Mouse (Mus musculus): ENCODE data around the gene Pou6f2.

The Pou6f2 gene

GRCm38 (mm10) chr13:18218566-18219234, 178.8 kb downstream of the Pou6f2 start:
- no peak for DNase-seq (ENCODE audit: low read depth)

DNA sequence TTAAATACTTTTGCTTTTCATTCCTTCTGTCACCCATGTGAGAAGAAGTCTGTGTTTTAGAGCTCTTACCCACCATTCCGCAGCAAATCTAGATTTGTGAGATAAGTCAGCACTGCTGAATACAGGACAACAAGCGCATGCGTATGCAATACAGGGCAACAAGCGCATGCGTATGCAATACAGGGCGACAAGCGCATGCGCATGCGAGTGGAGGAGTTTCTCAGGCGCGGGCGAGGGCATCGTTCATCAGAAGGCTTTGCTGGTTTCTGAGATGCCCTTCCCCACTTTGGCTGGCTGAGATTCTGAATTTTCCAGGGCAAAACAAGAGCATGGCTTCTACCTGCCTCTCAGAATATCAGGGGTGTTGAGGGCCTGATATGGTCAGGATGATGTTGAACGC, 186.2 kb downstream of the Pou6f2 start:
- DNase-seq (ENCODE audit: low read depth): no peak

- DNase-seq (ENCODE audit: low read depth): no peak
Measured at GRCm38 (mm10) chr13:18204476-18205250, 192.8 kb downstream of the Pou6f2 start.

DNA sequence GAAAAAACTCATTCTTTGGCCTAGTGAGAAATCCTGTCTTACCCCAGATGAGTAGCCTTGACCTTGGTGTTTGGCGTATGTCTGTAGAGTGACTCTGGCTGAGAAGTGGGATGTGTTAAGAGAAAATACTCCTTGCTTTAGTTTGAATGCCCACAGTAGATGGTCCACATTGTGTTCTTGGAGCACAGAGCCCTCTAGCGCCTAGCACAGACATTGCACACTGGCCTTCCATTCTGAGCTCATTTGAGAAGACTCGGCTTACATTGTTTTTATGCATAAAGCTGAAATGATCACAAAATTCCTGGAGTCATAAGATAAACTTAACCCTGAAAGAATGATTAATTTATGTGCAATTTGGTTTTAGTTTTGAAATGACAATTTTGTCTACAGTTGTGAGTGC, 223.5 kb downstream of the Pou6f2 start:
- no peak for DNase-seq (ENCODE audit: low read depth)

- no peak for DNase-seq (ENCODE audit: low read depth)
Measured at GRCm38 (mm10) chr13:18173021-18173420, 224.5 kb downstream of the Pou6f2 start.

DNA sequence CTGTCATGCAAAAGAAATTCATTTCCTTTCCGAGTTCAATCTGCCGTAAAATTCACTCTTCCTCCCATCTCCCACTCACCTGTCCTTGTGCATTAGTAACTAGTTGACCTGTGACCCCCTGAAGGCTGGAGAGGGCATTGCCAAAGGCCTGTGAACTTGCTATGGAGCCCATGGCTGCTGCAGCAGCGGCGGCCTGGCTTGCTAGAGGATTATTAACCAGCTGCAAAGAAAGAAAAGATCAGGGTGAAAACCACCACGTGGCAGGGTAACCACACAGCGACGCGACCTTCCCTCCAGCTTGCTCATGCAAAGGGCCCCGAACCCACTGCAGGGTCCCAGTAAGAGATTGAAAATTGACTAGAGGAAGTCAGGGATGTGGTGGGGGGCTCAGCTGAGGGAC, 225.2 kb downstream of the Pou6f2 start:
- DNase-seq (ENCODE audit: low read depth): no peak

DNA sequence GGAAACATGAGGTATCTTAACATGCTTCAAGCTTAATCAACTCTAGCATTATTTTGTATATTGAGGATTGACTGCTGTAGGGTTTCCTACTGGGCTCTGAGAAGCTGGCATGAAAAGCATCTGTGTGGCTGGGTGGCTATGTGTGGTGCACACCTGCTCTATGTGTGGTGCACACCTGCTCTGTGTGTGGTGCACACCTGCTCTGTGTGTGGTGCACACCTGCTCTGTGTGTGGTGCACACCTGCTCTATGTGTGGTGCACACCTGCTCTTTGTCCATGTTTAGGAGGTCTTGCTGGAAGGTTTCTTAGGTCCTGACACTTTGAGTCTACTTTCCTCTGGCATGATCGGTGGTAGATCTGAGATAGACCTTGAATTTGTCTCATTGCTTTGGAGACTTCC, 233.3 kb downstream of the Pou6f2 start:
- DNase-seq (ENCODE audit: low read depth): no peak

DNA sequence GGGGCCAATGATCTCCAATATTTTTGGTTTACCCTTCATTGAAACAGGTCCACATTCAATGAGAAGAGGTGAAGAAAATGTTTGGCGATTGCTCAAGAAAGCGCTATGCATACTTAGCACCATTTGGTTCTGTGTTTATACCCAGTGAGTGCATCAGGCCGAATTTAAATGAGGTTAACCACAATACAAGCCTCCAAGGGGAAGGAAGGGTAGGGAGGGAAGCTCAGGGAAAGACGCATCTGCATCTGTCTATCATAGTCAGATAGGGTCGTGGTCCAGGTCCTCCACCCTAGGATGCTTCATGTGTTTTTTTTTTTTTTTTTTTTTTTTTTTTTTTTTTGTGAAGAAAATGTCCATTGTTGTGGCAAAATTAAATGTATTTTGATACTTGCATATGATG, 236.9 kb downstream of the Pou6f2 start:
- no peak for DNase-seq (ENCODE audit: low read depth)

GRCm38 (mm10) chr13:18153949-18154582, 243.4 kb downstream of the Pou6f2 start:
- no peak for DNase-seq (ENCODE audit: low read depth)

DNA sequence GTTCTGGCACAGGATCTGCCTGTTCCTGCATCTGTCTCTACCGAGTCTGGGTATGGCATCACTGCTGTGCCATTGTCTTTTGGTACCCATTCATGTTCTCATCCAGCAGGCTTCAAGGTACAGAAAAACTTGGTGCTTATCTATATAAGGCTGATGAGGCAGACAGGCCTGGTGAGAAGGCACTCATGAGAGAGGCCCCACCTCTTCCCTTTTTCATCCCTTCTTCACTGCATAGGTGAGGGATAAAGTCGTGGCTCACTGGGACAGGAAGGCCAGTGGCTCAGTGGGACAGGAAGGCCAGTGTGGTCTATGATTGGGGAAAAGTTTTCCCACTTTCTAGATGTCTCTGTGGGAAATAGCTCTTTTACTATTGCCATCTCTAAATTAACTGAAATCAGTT, 263.8 kb downstream of the Pou6f2 start:
- DNase-seq (ENCODE audit: low read depth): no peak

DNA sequence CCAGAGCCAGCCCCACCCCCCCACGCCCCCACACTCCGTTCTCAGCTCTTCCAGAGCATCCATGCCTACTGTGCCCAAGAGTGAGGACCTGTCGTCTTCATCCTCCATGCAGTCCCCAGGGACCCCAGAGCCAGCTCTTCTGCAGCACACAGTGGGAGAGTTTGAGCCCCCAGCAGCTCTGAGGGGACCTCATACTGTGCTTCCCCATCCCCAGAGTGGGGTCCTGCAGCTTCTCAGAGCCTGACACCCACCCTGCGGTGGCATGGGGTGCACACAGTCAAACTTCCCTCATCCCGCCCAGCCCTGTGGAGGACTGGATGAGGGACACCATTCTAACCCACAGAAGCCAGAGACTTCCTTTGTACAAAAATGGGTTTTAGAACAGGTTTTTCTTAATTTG, 264.3 kb downstream of the Pou6f2 start:
- no peak for DNase-seq (ENCODE audit: low read depth)

GRCm38 (mm10) chr13:18131324-18131723, 266.2 kb downstream of the Pou6f2 start:
- no peak for DNase-seq (ENCODE audit: low read depth)

GRCm38 (mm10) chr13:18129697-18130096, 267.8 kb downstream of the Pou6f2 start:
- DNase-seq (ENCODE audit: low read depth): no peak

DNA sequence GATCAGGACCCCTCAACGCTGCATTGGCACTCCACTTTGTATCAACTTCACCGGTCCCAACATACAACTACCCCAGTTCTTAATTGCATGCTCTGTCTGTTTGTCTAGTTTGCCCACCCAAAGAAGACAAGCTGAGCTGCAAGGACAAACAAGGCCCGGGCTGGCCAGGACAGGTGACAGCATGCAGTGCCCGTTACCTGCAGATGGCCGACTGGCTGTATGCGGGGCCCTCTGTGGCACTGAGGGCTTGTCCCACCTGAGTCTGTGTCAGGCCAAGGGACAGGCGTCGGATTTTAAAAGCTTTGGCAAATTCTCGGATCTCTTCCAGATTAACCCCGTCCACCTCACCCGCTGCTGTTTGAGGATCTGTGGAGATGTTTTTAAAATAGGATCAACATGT, 268.7 kb downstream of the Pou6f2 start:
- DNase-seq (ENCODE audit: low read depth): no peak

- no peak for DNase-seq (ENCODE audit: low read depth)
Measured at GRCm38 (mm10) chr13:18128053-18128452, 269.4 kb downstream of the Pou6f2 start.

DNA sequence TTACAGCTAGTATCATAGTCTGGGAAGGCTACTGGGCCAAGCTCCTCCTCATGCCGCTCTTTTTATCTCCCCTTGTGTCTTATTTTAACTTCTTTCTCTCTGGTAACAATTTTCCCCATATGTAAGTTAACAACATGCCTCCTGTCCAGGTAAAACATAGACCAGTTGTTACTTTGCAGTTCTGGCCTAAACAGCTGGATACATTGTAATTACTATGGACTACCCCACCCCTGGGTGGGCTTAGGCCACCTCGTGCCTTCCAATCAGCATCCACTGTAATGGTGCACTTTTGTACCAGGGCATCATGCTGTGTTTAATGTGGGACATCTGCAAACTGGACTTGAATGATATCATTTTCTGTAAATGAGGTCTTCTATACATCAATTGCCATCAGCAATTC, 271.4 kb downstream of the Pou6f2 start:
- no peak for DNase-seq (ENCODE audit: low read depth)

- DNase-seq (ENCODE audit: low read depth): no peak
Measured at GRCm38 (mm10) chr13:18125226-18126000, 272.1 kb downstream of the Pou6f2 start.

- no peak for DNase-seq (ENCODE audit: low read depth)
Measured at GRCm38 (mm10) chr13:18124368-18124767, 273.1 kb downstream of the Pou6f2 start.

DNA sequence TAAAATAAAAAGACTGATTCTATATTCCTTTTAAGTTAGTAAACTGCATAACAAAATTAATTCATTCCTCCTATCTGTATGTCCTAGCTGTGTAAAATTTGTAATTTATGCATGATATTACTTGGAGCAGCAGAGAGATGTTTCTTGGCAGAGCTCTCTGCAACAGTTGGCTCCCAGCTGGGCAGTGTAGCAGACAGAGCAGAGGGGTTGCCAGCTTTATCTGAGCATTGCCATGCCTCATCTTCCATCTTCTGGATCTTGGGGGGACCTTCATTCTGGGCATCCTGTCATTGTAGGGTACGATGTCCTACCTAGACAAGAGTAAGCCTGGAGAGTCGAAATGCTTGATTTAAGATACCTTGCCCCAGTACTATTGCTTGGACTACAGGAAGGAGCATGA, 277.1 kb downstream of the Pou6f2 start:
- DNase-seq (ENCODE audit: low read depth): no peak

DNA sequence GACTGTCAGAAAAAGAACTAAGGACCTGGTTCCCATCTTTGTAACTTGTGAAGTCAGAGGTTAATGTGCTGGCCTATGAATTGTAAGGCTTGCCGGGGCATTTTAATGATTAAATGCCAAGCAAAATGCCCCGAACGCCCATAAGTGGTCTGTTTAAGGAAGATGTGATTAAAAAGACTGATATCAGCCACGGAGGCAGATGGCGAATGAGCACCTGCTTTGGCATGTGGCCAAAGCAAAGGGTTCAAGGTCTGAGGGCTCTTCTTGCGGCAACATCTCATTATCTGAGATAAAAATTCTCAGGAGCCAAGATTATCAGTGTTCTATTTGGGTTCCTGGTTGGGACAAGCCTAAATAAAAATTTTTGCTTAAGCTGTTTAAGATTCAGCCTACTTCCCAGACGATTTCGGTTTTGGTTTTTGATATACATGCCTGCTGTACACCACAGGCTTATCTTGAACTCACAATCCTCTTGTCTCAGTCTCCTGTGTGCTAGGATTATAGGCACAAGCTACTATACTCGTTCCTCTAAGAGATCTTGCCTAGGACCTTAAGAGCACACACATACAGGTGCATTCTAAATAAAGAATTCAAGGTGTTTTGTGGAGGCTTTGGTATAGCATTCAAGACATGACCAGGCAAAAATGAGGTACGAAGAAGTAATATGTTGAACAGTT, 315.9 kb downstream of the Pou6f2 start:
- no peak for DNase-seq (ENCODE audit: low read depth)
